Mouse (Mus musculus) gastrocnemius, postnatal 36 days (tissue): ENCODE data around the gene Cytl1. TPM values are rescaled to one million over a fixed set of nuclear protein-coding genes. Genes with fewer than 3 reads are reported as not detected.

Source experiments
- DNase-seq, 2 experiments: peaks; one replicate each; pipeline ENCODE4 v3.0.0; 2022
- intact Hi-C: fragments of 180-260 bp; cut with DNase I; formaldehyde crosslinking; loops from one replicate; pipeline ENCODE4 v1.15.1; 2025
- long read RNA-seq, 2 experiments: library from polyadenylated mRNA; stranded (forward); transcript quantifications; one replicate each; pipeline ENCODE4 v2.0.0; 2021
- total RNA-seq, 2 experiments: library from RNA; stranded (reverse); gene quantifications; 2 replicates each; pipeline ENCODE4 v1.2.3; 2021

Cytl1 gene
- total RNA-seq = 1 to 10 TPM; 1.5 to 3.5 TPM
- long read RNA-seq, experiment 1, partial matches to known transcripts = 0 of 3 reads
- long read RNA-seq, experiment 1, other reads (novel, unspliced or antisense) = 0 of 3 reads
- long read RNA-seq, experiment 2, partial matches to known transcripts = 0 of 1 reads
- long read RNA-seq, experiment 2, other reads (novel, unspliced or antisense) = 0 of 1 reads

DNA sequence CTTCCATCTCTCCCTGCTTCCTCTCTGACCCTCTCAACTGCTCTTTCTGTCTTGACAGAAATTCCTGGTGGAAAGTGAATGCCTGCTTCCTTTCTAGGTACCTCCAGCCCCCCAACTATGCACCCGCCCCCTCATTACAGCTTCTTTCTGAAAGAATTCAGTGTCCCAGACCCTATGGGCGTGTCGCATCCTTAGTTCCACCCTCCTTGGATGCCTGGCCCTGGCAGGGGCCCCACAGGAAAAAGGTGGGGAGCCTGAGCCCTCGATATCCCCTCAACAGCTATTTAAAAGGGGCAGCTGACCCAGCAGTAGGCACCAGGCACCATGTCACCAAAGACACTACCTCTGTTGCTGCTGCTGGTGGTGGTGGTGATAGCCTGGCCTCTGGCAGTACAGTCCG is at the start of gene Cytl1:
Gene Cytl1, plus strand, starts transcription at position 296 of the 400 bp plus-strand sequence.
- intact Hi-C loops = no loop called here
- DNase-seq = no peak

DNA sequence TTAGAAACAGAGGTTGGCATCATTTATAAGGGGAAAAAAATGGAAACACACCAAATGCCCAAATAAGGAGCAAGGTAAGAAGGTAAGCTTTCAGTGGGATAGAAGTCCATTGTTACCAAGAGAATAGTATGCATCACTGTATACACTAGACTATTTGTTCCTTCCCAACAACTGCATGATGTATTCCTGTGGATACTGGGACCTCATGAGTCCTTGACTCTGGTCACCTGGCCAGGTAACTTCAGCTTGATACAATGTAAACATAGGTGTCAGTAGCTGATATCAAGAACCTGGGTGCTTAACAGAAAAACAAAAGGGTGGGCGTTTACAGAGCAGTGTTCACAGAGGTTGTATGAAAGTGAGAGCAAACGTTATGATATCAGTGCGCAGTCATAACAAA is 42.6 kb upstream of the Cytl1 start:
- intact Hi-C loops = no loop called here

DNA sequence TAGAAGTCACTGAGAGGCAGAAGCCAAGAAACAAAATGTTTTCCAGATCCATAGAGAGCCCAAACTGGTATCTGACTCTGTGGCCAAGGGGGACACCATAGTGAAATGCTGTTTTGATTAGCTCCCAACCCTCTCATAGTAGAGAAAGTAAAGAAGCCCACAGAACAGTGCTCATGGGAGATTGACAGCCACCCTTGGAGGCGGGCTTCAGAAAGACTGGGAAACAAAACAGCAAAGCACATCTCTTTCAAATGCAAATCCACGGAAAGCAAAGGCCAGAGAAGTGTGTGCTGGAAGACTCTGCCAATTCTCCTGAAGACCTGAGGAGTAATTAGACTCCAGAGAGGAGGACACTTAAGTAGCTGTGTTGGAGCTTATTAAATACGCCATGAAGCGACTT is 39.5 kb upstream of the Cytl1 start:
- no peak for DNase-seq
- intact Hi-C loops = no loop called here

More for the DNA sequence above, 42.6 kb upstream of the Cytl1 start:
- no peak for DNase-seq

GRCm38 (mm10) chr5:37697286-37697685 is 38.0 kb upstream of the Cytl1 start:
- intact Hi-C loops = no loop called here

GRCm38 (mm10) chr5:37699757-37700156 is 35.6 kb upstream of the Cytl1 start:
- DNase-seq = no peak
- intact Hi-C loops = no loop called here

More at GRCm38 (mm10) chr5:37697286-37697685, 38.0 kb upstream of the Cytl1 start:
- no peak for DNase-seq

DNA sequence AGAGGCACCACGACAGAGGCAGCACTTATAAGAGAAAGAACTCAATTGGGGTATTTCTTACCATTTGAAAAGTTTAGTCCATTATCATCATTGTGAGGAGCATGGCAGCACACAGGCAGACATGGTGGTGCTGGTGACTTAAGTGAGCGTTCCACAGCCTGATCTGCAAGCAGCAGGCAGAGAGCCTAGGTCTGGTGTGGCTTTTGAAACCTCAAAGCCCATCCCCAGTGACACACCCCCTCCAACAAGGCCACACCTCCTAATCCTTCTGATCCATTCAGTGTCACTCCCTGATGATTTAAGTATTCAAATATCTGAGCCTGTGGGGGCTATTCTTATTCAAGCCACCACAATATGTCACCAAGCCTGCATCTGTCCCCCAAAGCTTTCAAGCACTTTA is 30.4 kb upstream of the Cytl1 start:
- DNase-seq = no peak
- intact Hi-C loops = no loop called here

DNA sequence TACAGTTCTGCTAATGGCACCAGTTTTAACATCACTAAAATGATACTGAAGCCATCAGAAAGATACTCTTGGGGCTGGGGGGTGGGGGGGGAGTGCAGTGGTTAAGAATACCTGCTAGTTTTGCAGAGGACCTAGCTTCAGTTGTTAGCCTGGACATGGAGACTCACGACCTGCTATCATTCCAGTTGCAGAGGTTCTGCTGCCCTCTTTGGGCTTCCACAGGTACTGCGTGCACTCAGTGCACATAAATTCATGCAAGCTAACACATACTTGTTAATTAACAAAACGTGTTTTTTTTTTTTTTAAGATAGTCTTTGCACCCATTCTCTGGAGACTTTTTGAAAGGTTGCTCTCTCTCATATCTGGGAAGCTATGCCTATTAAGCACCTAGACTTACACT is 27.2 kb upstream of the Cytl1 start:
- intact Hi-C loops = no loop called here
- no peak for DNase-seq

- intact Hi-C loops = no loop called here
Measured at GRCm38 (mm10) chr5:37709257-37709904, 25.9 kb upstream of the Cytl1 start.

DNA sequence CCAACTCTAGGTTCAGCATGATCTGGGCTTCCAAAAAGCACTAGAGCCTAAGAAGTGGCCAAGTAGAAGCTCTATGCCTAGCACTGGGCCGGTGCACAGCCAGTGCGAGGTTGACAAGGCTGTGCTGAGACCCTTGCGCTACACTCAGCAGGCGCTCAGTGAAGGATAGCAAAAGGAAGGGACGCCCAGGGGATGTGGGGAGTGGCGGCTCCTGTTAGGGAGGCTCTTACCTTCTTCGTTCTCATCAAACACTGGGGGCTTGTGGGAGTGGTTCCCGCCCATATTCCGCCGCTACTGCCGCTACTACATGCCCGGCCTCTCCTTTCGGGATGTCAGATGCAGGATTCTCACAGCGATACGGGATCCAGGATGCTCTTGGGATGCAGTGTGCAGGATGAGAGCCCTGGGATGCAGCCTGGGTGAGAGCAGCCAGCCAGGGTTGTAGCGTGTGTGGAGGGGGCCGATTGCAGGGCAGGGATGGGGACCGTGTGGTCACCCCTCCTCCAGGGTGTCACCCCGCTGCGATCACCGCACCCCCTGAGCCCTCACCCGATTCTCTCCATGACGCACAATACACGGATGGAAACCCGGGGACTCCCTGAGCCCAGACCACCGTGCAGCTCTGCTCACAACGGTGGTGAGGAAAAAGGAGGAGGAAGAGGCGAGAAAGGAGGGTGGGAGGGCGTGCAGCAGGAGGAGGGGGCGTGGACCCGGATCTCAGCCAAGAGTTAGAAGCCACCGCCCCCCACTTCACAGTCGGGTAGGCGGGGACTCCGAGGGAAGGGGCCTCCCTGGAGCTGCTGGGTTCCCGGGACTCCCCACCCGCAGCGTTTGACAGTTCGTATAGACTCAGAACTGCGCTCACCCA is 18.6 kb upstream of the Cytl1 start, which contains the start of gene Stk32b:
Gene Stk32b, minus strand, starts transcription at position 667 of the 868 bp plus-strand sequence.
- intact Hi-C loops = loop anchor here (5.0 kb wide), 1 partner anchor 419 kb away; no protein-coding TSS in a partner anchor
- DNase-seq = no peak

More at GRCm38 (mm10) chr5:37709257-37709904, 25.9 kb upstream of the Cytl1 start:
- DNase-seq = no peak

DNA sequence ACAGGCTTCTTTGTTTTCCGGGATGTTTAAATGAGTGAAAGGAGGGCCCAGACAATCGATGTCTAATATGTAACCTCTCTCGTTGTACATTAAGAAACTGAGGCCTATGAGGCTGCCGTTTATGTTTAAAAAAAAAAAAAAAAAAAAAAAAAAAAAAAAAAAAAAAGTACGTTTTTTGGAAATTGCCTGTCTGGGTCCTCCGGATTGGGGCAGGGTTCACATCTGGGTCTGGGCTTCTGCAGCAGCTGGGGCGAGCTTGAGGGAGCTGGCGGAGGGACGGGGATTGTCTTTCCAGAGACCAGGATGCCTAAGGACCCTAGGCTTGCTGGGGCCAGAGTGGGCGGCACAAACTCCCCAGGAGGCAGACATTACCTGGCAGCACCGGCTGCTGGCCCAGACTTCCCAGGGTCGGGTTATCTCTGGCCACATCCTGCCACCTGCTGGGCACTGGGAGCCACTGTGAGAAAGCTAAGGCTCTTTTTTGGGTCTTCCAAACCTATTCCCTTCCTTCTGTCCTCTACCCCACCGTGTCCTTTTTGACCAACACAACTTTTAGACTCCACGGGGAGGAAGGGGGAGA is 17.8 kb upstream of the Cytl1 start:
- intact Hi-C loops = loop anchor here (5.0 kb wide), 1 partner anchor 420 kb away; no protein-coding TSS in a partner anchor
- DNase-seq = no peak

GRCm38 (mm10) chr5:37720670-37721069 is 14.6 kb upstream of the Cytl1 start:
- no peak for DNase-seq
- intact Hi-C loops = no loop called here

GRCm38 (mm10) chr5:37725220-37725886 is 10.0 kb upstream of the Cytl1 start:
- intact Hi-C loops = no loop called here
- DNase-seq = no peak

GRCm38 (mm10) chr5:37730781-37731180 is 4.5 kb upstream of the Cytl1 start:
- DNase-seq = peak in 1 of 2 experiments; percentile 7
- intact Hi-C loops = no loop called here

- intact Hi-C loops = no loop called here
- no peak for DNase-seq
Measured at GRCm38 (mm10) chr5:37736213-37736612, 894 bp downstream of the Cytl1 start.

DNA sequence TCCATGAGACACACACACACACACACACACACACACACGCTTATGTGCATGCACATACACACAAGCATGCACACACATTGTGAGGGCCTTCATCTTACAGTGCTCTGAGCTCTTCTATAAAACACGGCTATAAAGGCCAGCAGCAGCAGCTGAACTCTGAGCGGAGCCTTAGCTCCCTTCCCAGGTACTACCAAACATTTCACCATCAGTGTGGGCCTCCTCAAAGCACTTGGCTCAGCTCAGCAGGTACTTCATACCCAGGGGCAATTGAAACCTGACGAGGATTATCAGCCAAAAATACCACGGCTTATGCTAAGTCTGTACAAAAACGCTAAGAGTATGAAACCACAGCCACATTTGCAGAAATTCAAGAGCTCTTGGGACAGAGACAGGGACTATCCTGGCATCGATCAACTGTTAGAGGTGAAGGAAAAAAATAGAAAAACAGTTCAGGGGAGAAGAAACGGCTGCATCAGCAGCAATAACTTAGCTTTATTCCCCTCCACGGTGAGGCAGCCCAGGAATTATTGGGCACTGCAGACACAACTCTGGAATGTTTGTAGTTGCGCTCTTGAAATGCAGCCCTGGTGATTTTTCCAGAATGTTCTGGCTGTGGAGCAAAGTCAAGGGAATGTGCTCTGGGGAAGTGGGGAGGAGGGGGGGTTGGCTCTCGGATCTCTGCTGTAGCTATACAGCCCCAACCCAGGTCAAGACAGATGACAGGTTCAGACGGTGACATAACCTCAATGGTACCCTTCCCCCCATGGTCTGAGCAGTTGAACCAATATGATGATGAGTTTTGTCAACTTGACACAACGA is 8.8 kb downstream of the Cytl1 start:
- intact Hi-C loops = no loop called here
- DNase-seq = peak in 1 of 2 experiments; percentile 6

DNA sequence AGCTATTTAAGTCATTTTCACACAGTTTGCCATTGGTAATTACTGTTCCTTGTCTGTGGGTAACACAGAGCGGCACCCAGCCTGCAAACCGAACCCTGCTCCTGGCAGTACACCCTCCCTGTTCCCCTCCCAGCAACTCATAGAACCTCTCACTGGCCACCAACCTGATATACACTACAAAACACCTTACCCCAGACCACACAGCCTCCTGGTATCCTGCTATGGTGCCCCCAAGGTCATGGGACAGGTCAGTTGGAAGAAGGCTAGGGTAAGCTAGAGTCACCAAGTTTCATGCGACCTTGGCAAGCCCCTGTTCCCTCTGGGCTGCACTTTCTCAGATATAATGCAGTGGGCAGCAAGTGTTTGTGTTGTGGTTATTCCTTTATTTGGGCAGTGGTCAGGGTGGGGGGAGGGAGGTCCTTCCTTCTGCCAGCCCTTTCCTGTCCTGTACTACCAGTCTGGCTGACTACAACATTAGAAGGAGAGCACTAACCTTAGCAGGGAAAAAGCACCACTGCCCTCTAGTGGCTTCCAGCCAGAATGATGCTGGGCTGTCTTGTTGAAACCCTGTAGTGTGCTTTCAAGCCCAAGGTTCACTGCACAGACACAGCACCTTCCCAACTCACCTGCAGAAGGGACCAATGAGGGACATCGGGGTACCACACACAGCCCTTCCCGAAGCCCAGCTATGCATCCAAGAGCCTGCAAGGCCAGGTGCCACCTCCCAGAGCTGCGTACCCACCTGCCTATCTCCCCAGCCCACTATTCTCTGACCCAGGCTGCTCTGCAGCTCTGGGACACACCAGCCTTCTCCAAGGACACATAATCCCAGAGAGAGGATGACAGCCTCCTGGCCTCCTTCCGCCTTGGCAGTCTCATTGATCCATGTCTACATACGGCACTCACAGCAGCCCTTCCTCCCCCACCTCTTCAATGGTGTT is 17.0 kb downstream of the Cytl1 start:
- peak; percentile 32 to 49 for DNase-seq

DNA sequence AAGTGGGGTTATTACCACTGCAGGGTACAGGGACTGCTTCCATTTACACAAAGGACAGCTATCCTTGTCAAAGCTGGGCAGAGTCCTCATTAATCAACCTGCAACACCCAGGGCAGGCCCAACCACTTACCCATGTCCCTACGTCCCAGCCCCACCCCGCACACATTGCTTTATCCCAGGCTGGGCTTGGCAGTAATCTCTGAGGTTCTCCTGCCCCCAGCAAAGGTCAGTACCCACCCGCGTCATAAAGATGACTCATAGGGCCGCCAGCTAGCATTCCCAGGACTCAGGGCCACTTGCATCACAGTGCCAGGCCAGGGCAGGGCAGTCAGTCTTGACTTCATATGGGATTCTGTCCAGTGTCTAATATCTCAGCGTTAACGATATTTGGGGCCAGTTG is 18.0 kb downstream of the Cytl1 start:
- no peak for DNase-seq
- intact Hi-C loops = no loop called here

More for the DNA sequence above, 17.0 kb downstream of the Cytl1 start:
- intact Hi-C loops = no loop called here

DNA sequence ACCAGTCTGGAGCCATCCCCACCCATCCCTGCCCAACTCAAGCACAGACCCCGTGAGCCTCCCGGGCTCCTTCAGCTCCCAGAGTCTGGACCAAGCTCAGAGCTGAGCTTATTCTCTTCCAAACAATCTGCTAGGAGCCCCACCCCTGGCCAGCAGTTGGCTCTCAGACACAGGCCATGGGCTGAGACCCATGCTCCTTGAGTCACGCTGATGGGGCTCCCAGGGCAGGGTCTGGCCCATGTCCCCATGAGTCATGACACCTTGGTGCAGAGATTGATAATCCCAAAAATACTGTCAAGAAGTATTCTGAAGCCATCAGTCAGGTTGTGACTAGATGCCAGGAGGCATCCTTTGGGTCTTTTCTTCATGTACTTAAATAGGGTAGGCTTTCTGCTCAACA is 26.7 kb downstream of the Cytl1 start:
- intact Hi-C loops = no loop called here
- peak; percentile 34 to 56 for DNase-seq
